Mouse (Mus musculus) cerebellum, adult 18-20 months (tissue): ENCODE measurements at regions not wholly inside any gene's neighbourhood (a gene's known extent, or its start where the extent isn't known, plus 50 kb on each side); places are given as distances from the start of the nearest gene placed in this dataset.
"Not testable (repeated sequence)": the region's sequence is repeated elsewhere in the genome, so short reads cannot be mapped to it uniquely, and the experiment has no call there.

Experiments
- DNase-seq, 2 experiments: peaks; one replicate each; pipeline ENCODE4 v3.0.0; 2021

- no peak for DNase-seq
Observed at GRCm38 (mm10) chr12:93142265-93142664, 1293.3 kb upstream of the Sel1l start.

- no peak for DNase-seq
Observed at GRCm38 (mm10) chr12:93136395-93136794, 1287.4 kb upstream of the Sel1l start.

GRCm38 (mm10) chr12:93122216-93122615 is 1273.3 kb upstream of the Sel1l start:
- no peak for DNase-seq

GRCm38 (mm10) chr12:93088031-93088790 is 1239.3 kb upstream of the Sel1l start:
- no peak for DNase-seq

GRCm38 (mm10) chr12:93063864-93064263 is 1214.9 kb upstream of the Sel1l start:
- DNase-seq, result no peak

GRCm38 (mm10) chr12:93019633-93020032 is 1170.7 kb upstream of the Sel1l start:
- no peak for DNase-seq

GRCm38 (mm10) chr12:93011583-93011982 is 1162.6 kb upstream of the Sel1l start:
- DNase-seq, result no peak

GRCm38 (mm10) chr12:93006844-93007365 is 1157.9 kb upstream of the Sel1l start:
- DNase-seq, result no peak

- no peak for DNase-seq
Observed at GRCm38 (mm10) chr12:93003125-93003524, 1154.2 kb upstream of the Sel1l start.

- DNase-seq, result no peak
Observed at GRCm38 (mm10) chr12:92975698-92976097, 1126.7 kb upstream of the Sel1l start.

GRCm38 (mm10) chr12:92944352-92944751 is 1095.4 kb upstream of the Sel1l start:
- DNase-seq, result no peak

- no peak for DNase-seq
Observed at GRCm38 (mm10) chr12:92927591-92927990, 1078.6 kb upstream of the Sel1l start.

GRCm38 (mm10) chr12:92926942-92927341 is 1078.0 kb upstream of the Sel1l start:
- no peak for DNase-seq

GRCm38 (mm10) chr12:92919920-92920319 is 1071.0 kb upstream of the Sel1l start:
- no peak for DNase-seq

GRCm38 (mm10) chr12:92916267-92916666 is 1067.3 kb upstream of the Sel1l start:
- DNase-seq, result no peak

GRCm38 (mm10) chr12:92915776-92916175 is 1066.8 kb upstream of the Sel1l start:
- no peak for DNase-seq

- no peak for DNase-seq
Observed at GRCm38 (mm10) chr12:92915203-92915602, 1066.2 kb upstream of the Sel1l start.

- no peak for DNase-seq
Observed at GRCm38 (mm10) chr12:92904382-92904781, 1055.4 kb upstream of the Sel1l start.

GRCm38 (mm10) chr12:92892315-92892714 is 1043.4 kb upstream of the Sel1l start:
- no peak for DNase-seq

- not testable (repeated sequence) for DNase-seq
Observed at GRCm38 (mm10) chr12:92891663-92892062, 1042.7 kb upstream of the Sel1l start.

GRCm38 (mm10) chr12:92891126-92891525 is 1042.2 kb upstream of the Sel1l start:
- DNase-seq, result not testable (repeated sequence)

- DNase-seq, result no peak
Observed at GRCm38 (mm10) chr12:92887747-92888146, 1038.8 kb upstream of the Sel1l start.

- DNase-seq, result not testable (repeated sequence)
Observed at GRCm38 (mm10) chr12:92886394-92887075, 1037.6 kb upstream of the Sel1l start.

- not testable (repeated sequence) for DNase-seq
Observed at GRCm38 (mm10) chr12:92884014-92884413, 1035.1 kb upstream of the Sel1l start.
